Mouse (Mus musculus): ENCODE results near the gene BC049730. TPM values are rescaled to one million over a fixed set of nuclear protein-coding genes. Genes with fewer than 3 reads are reported as not detected.

BC049730 gene
- not detected in 2 replicates for total RNA-seq (2012; rRNA removed)
- total RNA-seq (2014; rRNA removed) = not detected in 2 replicates
- polyA plus RNA-seq (2012; ENCODE audit: insufficient read length, low read depth) = not detected in 2 replicates

- dilution Hi-C loops (cut with MboI; ENCODE audit: extremely low pct_ligation_motif_present, extremely low pct_unique_long_range_greater_than_20kb, low sequenced_read_pairs) (no loop called here), in situ Hi-C loops (cut with MboI; ENCODE audit: low pct_ligation_motif_present, low pct_unique_long_range_greater_than_20kb, low sequenced_read_pairs) (no loop called here)
- Histone ChIP-seq H3K4me2 (ENCODE audit: insufficient read depth, low read depth, poor library complexity, severe bottlenecking) (no peak within 1 kb of the TSS), H3K9me3 (replicated peaks; ENCODE audit: low read length) (no peaks in the 10 kb centered on the region), H3K79me2 (replicated peaks; ENCODE audit: control insufficient read depth, extremely low read depth, insufficient read depth, poor library complexity, severe bottlenecking) (no peaks in the 10 kb centered on the region), H3K4me1 (ENCODE audit: control insufficient read depth in 1 of 2, insufficient read depth in 2 of 2) (no peaks in the 10 kb centered on the region), H3K27ac (ENCODE audit: insufficient read depth, low read depth) (no peak within 1 kb of the TSS), H3K9ac (ENCODE audit: insufficient read depth, low read depth) (no peak within 1 kb of the TSS), H3K27me3 (replicated peaks) (peaks cover 73% of the 10 kb centered on the region), H3K4me3 (replicated peaks in 1 of 3; ENCODE audit: low read depth in 2 of 3, low read length in 2 of 3, poor library complexity in 1 of 3) (no peak within 1 kb of the TSS), H3K36me3 (replicated peaks in 1 of 2; ENCODE audit: control insufficient read depth in 1 of 2, insufficient read depth in 1 of 2, low read length in 1 of 2) (no peaks in the 10 kb centered on the region)
- no peak for DNase-seq (ENCODE audit: extremely low read depth)
- TF ChIP-seq MEF2A (IDR thresholded peaks at IDR 0.05; ENCODE audit: borderline replicate concordance, low read depth, low read length) (no peak), JUND (conservative IDR thresholded peaks at IDR 0.05; ENCODE audit: low read depth, low read length) (no peak), MXI1 (IDR thresholded peaks at IDR 0.05; ENCODE audit: low read depth, low read length) (no peak)
These were observed at the start of gene BC049730 for GRCm38 (mm10) chr7:24708832-24709292. TSS of gene BC049730 (plus strand) at chr7:24709242.

- no peak overlapping the region for H3K9ac ChIP-seq (ENCODE audit: insufficient read depth, low read depth)
- H3K27me3 ChIP-seq (replicated peaks) = peaks cover 14% of the 10 kb centered on the region
- H3K4me3 ChIP-seq (replicated peaks in 1 of 3; ENCODE audit: low read depth in 2 of 3, low read length in 2 of 3, poor library complexity in 1 of 3) = no peak overlapping the region
- H3K36me3 ChIP-seq (replicated peaks in 1 of 2; ENCODE audit: control insufficient read depth in 1 of 2, insufficient read depth in 1 of 2, low read length in 1 of 2) = no peaks in the 10 kb centered on the region
- H3K79me2 ChIP-seq (replicated peaks; ENCODE audit: control insufficient read depth, extremely low read depth, insufficient read depth, poor library complexity, severe bottlenecking) = no peaks in the 10 kb centered on the region
- DNase-seq (ENCODE audit: extremely low read depth) = no peak
- peaks cover 0 to 2% of the 10 kb centered on the region in 2 experiments; a peak in 1 of 4 replicates for H3K4me1 ChIP-seq (ENCODE audit: control insufficient read depth in 1 of 2, insufficient read depth in 2 of 2)
- no peak overlapping the region for H3K4me2 ChIP-seq (ENCODE audit: insufficient read depth, low read depth, poor library complexity, severe bottlenecking)
- peaks cover 3% of the 10 kb centered on the region for H3K9me3 ChIP-seq (replicated peaks; ENCODE audit: low read length)
- TF ChIP-seq NELFE (IDR thresholded peaks at IDR 0.05; ENCODE audit: low read depth, low read length) (no peak), POLR2A (IDR thresholded peaks at IDR 0.05; ENCODE audit: low read depth, low read length) (no peak), CTCF (conservative IDR thresholded peaks at IDR 0.05 in 1 of 2, IDR thresholded peaks at IDR 0.05 in 1 of 2; ENCODE audit: low read depth in 2 of 2, low read length in 2 of 2) (no peak), ZMIZ1 (IDR thresholded peaks at IDR 0.05; ENCODE audit: low read depth, low read length) (no peak), RAD21 (IDR thresholded peaks at IDR 0.05; ENCODE audit: low read depth, low read length) (no peak), ZNF384 (IDR thresholded peaks at IDR 0.05; ENCODE audit: low read depth, low read length) (no peak), USF1 (IDR thresholded peaks at IDR 0.05; ENCODE audit: low read depth, low read length) (no peak), JUND (conservative IDR thresholded peaks at IDR 0.05; ENCODE audit: low read depth, low read length) (no peak), CHD2 (IDR thresholded peaks at IDR 0.05; ENCODE audit: low read length) (no peak), JUN (IDR thresholded peaks at IDR 0.05; ENCODE audit: insufficient read depth, low read depth, low read length) (no peak), KAT2A (IDR thresholded peaks at IDR 0.05; ENCODE audit: insufficient replicate concordance, low read length) (no peak)
- H3K27ac ChIP-seq (ENCODE audit: insufficient read depth, low read depth) = no peak overlapping the region
- dilution Hi-C loops (cut with MboI; ENCODE audit: extremely low pct_ligation_motif_present, extremely low pct_unique_long_range_greater_than_20kb, low sequenced_read_pairs) = no loop called here
- in situ Hi-C loops (cut with MboI; ENCODE audit: low pct_ligation_motif_present, low pct_unique_long_range_greater_than_20kb, low sequenced_read_pairs) = loop anchor here (10.0 kb wide), 1 partner anchor 185 kb away; no protein-coding TSS in a partner anchor
These were observed 49.2 kb upstream of the BC049730 start for GRCm38 (mm10) chr7:24659737-24660357.
